Mouse (Mus musculus) liver, postnatal 0 days (tissue): ENCODE data around the gene Mapre3.

Experiments used
- CTCF ChIP-seq: sonication (generic); IDR thresholded peaks from 2 replicates; pipeline ENCODE4 v1.5.1; 2016; ENCODE audit warnings: antibody characterized with exemption, low read depth
- EP300 ChIP-seq: IDR thresholded peaks from 2 replicates; pipeline ENCODE4 v1.6.1; 2016; ENCODE audit warnings: antibody characterized with exemption, low read depth, mild to moderate bottlenecking

GRCm38 (mm10) chr5:30863852-30864251 lies 49.4 kb downstream of the Mapre3 start:
- TF ChIP-seq CTCF (peak; percentile 53), EP300 (no peak)
